Mouse (Mus musculus) T-cell, adult 2 months (primary cell): ENCODE results near the gene Dop1b.

Experiments
- DNase-seq: peaks from one replicate; pipeline ENCODE4 v3.0.0; 2022; ENCODE audit warnings: low spot score

The Dop1b gene

GRCm38 (mm10) chr16:93712966-93713365 lies 1.3 kb downstream of the Dop1b start:
- no peak for DNase-seq

- DNase-seq, result no peak
Measured at GRCm38 (mm10) chr16:93714426-93714825, 2.7 kb downstream of the Dop1b start.

- DNase-seq, result no peak
Measured at GRCm38 (mm10) chr16:93715826-93716225, 4.1 kb downstream of the Dop1b start.

GRCm38 (mm10) chr16:93717299-93717703 lies 5.6 kb downstream of the Dop1b start:
- DNase-seq, result no peak

GRCm38 (mm10) chr16:93721771-93722170 lies 10.1 kb downstream of the Dop1b start:
- DNase-seq, result no peak

GRCm38 (mm10) chr16:93722476-93722875 lies 10.8 kb downstream of the Dop1b start:
- DNase-seq, result no peak

- no peak for DNase-seq
Measured at GRCm38 (mm10) chr16:93725417-93726144, 13.9 kb downstream of the Dop1b start.

GRCm38 (mm10) chr16:93726186-93726585 lies 14.5 kb downstream of the Dop1b start:
- no peak for DNase-seq

- DNase-seq, result no peak
Measured at GRCm38 (mm10) chr16:93728676-93729075, 17.0 kb downstream of the Dop1b start.

- DNase-seq, result no peak
Measured at GRCm38 (mm10) chr16:93729801-93730721, 18.4 kb downstream of the Dop1b start.

GRCm38 (mm10) chr16:93731310-93731709 lies 19.6 kb downstream of the Dop1b start:
- no peak for DNase-seq

GRCm38 (mm10) chr16:93732875-93733569 lies 21.3 kb downstream of the Dop1b start:
- no peak for DNase-seq

- DNase-seq, result no peak
Measured at GRCm38 (mm10) chr16:93739251-93739650, 27.5 kb downstream of the Dop1b start.

GRCm38 (mm10) chr16:93742903-93743302 lies 31.2 kb downstream of the Dop1b start:
- DNase-seq, result no peak

- DNase-seq, result no peak
Measured at GRCm38 (mm10) chr16:93744049-93744490, 32.4 kb downstream of the Dop1b start.

GRCm38 (mm10) chr16:93744804-93745340 lies 33.2 kb downstream of the Dop1b start:
- no peak for DNase-seq

- DNase-seq, result no peak
Measured at GRCm38 (mm10) chr16:93746397-93746796, 34.7 kb downstream of the Dop1b start.

GRCm38 (mm10) chr16:93746957-93747356 lies 35.3 kb downstream of the Dop1b start:
- peak; percentile 12 for DNase-seq

- peak; percentile 10 for DNase-seq
Measured at GRCm38 (mm10) chr16:93747421-93747820, 35.7 kb downstream of the Dop1b start.

GRCm38 (mm10) chr16:93749147-93749910 lies 37.6 kb downstream of the Dop1b start:
- DNase-seq, result no peak

- DNase-seq, result no peak
Measured at GRCm38 (mm10) chr16:93750464-93750863, 38.8 kb downstream of the Dop1b start.
